Comparison of ENCODE assay signal across 8 mouse cellular contexts in the genomic region with DNA sequence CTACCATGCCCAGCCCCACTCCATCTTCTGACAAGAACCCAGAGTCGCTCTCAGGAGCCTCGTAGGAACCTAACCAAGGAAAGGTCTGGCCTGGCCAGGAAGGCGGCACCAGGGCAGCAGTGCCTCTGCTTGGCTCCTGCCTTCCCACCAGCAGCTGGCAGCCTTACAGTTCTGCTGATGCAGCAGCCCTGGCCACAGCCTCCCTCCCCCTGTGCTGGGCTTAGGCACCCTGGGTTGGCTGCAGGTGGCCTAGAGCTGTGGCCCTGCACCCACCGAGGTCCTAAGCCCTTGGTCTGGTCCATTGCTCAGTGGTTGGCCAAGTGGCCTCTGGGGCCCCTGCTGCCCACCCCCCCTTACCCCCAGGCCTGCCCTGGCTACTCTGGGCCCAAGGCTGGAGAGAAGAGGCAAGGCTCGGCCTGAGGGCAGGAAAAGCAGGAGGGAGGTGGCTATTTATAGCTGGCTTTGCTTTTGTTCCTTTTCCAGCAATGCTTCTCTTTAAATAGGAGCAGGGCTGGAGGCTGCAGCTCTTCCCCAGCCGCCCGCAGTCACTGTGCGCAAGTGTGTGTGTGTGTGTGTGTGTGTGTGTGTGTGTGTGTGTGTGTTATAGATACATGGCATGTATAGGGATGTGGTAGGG. TPM values are rescaled to one million over a fixed set of nuclear protein-coding genes. Genes with fewer than 3 reads are reported as not detected.
DNase-seq lines count a peak whose midpoint lies in the region; ATAC-seq lines count a peak whose summit lies in the region.

No protein-coding gene starts in this region.

- no peak overlapping the region for H3K9ac ChIP-seq in limb, embryonic 13.5 days
- H3K9ac ChIP-seq in stomach, embryonic 16.5 days (ENCODE audit: low read length): peak overlapping the region; percentile 61

- no peaks in the 10 kb centered on the region for H3K9me3 ChIP-seq in limb, embryonic 13.5 days
- no peaks in the 10 kb centered on the region for H3K9me3 ChIP-seq in stomach, embryonic 16.5 days (replicated peaks; ENCODE audit: control insufficient read depth, low read length)

- H3K27me3 ChIP-seq in limb, embryonic 13.5 days: no peaks in the 10 kb centered on the region
- H3K27me3 ChIP-seq in stomach, embryonic 16.5 days (ENCODE audit: control insufficient read depth, insufficient read depth, low read length): no peaks in the 10 kb centered on the region

- H3K4me3 ChIP-seq in limb, embryonic 13.5 days: no peak overlapping the region
- no peak overlapping the region for H3K4me3 ChIP-seq in stomach, embryonic 16.5 days (replicated peaks; ENCODE audit: low read length)

- intact Hi-C loops in heart, postnatal 14 days (cut with DNase I): no loop called here

- no peak for ATAC-seq in limb, embryonic 13.5 days (ENCODE audit: low FRiP score, low read depth)
- peak; percentile 31 for ATAC-seq in stomach, embryonic 16.5 days (ENCODE audit: insufficient read depth, low FRiP score)

- no peaks in the 10 kb centered on the region for H3K36me3 ChIP-seq in limb, embryonic 13.5 days
- no peaks in the 10 kb centered on the region for H3K36me3 ChIP-seq in stomach, embryonic 16.5 days (ENCODE audit: control insufficient read depth, insufficient read depth, low read length)

- H3K4me2 ChIP-seq in limb, embryonic 13.5 days (replicated peaks): no peak overlapping the region
- H3K4me2 ChIP-seq in stomach, embryonic 16.5 days (ENCODE audit: low read depth, low read length): no peak overlapping the region; the same call in 1 of the 2 replicates

- DNase-seq in adrenal gland, postnatal 10 days: peak; percentile 69
- no peak for DNase-seq in adrenal gland, postnatal 4 days (ENCODE audit: low spot score in 2 of 2)
- DNase-seq in right cerebral cortex, postnatal 10 days (ENCODE audit: low spot score in 2 of 2): peak; percentile 70 to 77
- DNase-seq in right cerebral cortex, adult 2 months (ENCODE audit: low spot score in 2 of 2): no peak
- DNase-seq in heart, postnatal 14 days: peak; percentile 51 to 62
- DNase-seq in embryo, embryonic 10.5 days (ENCODE audit: low spot score): no peak

- peak overlapping the region; percentile 22; the same call in 1 of the 2 replicates for H3K27ac ChIP-seq in limb, embryonic 13.5 days
- peak overlapping the region; percentile 89 for H3K27ac ChIP-seq in stomach, embryonic 16.5 days (ENCODE audit: low read length)

- peaks cover 26% of the 10 kb centered on the region for H3K4me1 ChIP-seq in limb, embryonic 13.5 days
- peaks cover 26% of the 10 kb centered on the region for H3K4me1 ChIP-seq in stomach, embryonic 16.5 days (ENCODE audit: control insufficient read depth, insufficient read depth, low read length)

- WGBS in limb, embryonic 13.5 days: 56% methylated on average over 8 of the region's 8 CpGs
- WGBS in stomach, embryonic 16.5 days: 50% methylated on average over 8 of the region's 8 CpGs

RNA-seq across cellular contexts. Expression of a gene that starts 18.6 kb away (rescaled TPM):
- 10 to 100 TPM; 25.2 to 27.8 TPM for total RNA-seq in adrenal gland, postnatal 10 days (2021)
- total RNA-seq in adrenal gland, postnatal 4 days (2021): 10 to 100 TPM; 33.3 to 33.8 TPM
- total RNA-seq in heart, postnatal 14 days (2021): 10 to 100 TPM; 10.6 to 13.2 TPM
- 2.3 and 3.1 TPM in 2 replicates for polyA plus RNA-seq in limb, embryonic 13.5 days (2015; fragmentation: Nextera tagmentation; extraction: Ambion mirVana)
- 1.3 and 1.4 TPM in 2 replicates for polyA plus RNA-seq in stomach, embryonic 16.5 days (2015; fragmentation: Nextera tagmentation; extraction: Ambion mirVana)

RNA-seq across cellular contexts. Expression of a gene that starts 21.1 kb away (rescaled TPM):
- 10 to 100 TPM; 23.1 to 24.2 TPM for total RNA-seq in adrenal gland, postnatal 10 days (2021)
- total RNA-seq in adrenal gland, postnatal 4 days (2021): 10 to 100 TPM; 26.8 to 29.0 TPM
- total RNA-seq in heart, postnatal 14 days (2021): 1 to 10 TPM; 9.9 TPM
- polyA plus RNA-seq in limb, embryonic 13.5 days (2015; fragmentation: Nextera tagmentation; extraction: Ambion mirVana): 23.9 and 24.9 TPM in 2 replicates
- 20.6 and 20.7 TPM in 2 replicates for polyA plus RNA-seq in stomach, embryonic 16.5 days (2015; fragmentation: Nextera tagmentation; extraction: Ambion mirVana)

RNA-seq across cellular contexts. Expression of a gene that starts 33.5 kb away (rescaled TPM):
- 10 to 100 TPM; 13.5 to 18.1 TPM for total RNA-seq in adrenal gland, postnatal 10 days (2021)
- total RNA-seq in adrenal gland, postnatal 4 days (2021): 10 to 100 TPM; 16.0 to 17.4 TPM
- total RNA-seq in heart, postnatal 14 days (2021): 1 to 10 TPM; 7.1 TPM
- 27.8 and 29.5 TPM in 2 replicates for polyA plus RNA-seq in limb, embryonic 13.5 days (2015; fragmentation: Nextera tagmentation; extraction: Ambion mirVana)
- polyA plus RNA-seq in stomach, embryonic 16.5 days (2015; fragmentation: Nextera tagmentation; extraction: Ambion mirVana): 19.4 and 23.2 TPM in 2 replicates

RNA-seq across cellular contexts. Expression of a gene that starts 42.8 kb away (rescaled TPM):
- 10 to 100 TPM; 23.6 to 24.5 TPM for total RNA-seq in adrenal gland, postnatal 10 days (2021)
- total RNA-seq in adrenal gland, postnatal 4 days (2021): 10 to 100 TPM; 22.9 to 29.2 TPM
- total RNA-seq in heart, postnatal 14 days (2021): 10 to 100 TPM; 22.7 to 26.3 TPM
- 28.2 and 29.3 TPM in 2 replicates for polyA plus RNA-seq in limb, embryonic 13.5 days (2015; fragmentation: Nextera tagmentation; extraction: Ambion mirVana)
- 5.1 and 5.9 TPM in 2 replicates for polyA plus RNA-seq in stomach, embryonic 16.5 days (2015; fragmentation: Nextera tagmentation; extraction: Ambion mirVana)

Comparison
In these comparisons a context has a peak if more than half of its experiments do, and no peak if none do; other contexts are left out.
1. DNase-seq: peak in adrenal gland, postnatal 10 days (single experiment), right cerebral cortex, postnatal 10 days (2 of 2) and heart, postnatal 14 days (2 of 2); none in adrenal gland, postnatal 4 days (0 of 2), right cerebral cortex, adult 2 months (0 of 2) and embryo, embryonic 10.5 days (single experiment).